Mouse (Mus musculus) stomach, postnatal 0 days (tissue): ENCODE measurements around the gene Fancl.

ENCODE experiments used
- CTCF ChIP-seq: IDR thresholded peaks from 2 replicates; pipeline ENCODE4 v1.5.1; 2016; ENCODE audit warnings: antibody characterized with exemption, low read depth, mild to moderate bottlenecking, moderate library complexity
- EP300 ChIP-seq: optimal IDR thresholded peaks from 2 replicates; pipeline ENCODE3; 2016; ENCODE audit warnings: antibody characterized with exemption

GRCm38 (mm10) chr11:26412972-26413371 is 27.0 kb downstream of the Fancl start:
- TF ChIP-seq CTCF = no peak
- no peak for TF ChIP-seq EP300
